Mouse (Mus musculus) liver, adult 2 months (tissue): ENCODE data around the gene Nsmf. TPM values are rescaled to one million over a fixed set of nuclear protein-coding genes. Genes with fewer than 3 reads are reported as not detected.

Experiments
- DNase-seq: peaks from one replicate; pipeline ENCODE4 v3.0.0-alpha.2; 2011; ENCODE audit warnings: low read depth, low spot score; ENCODE audit errors: extremely low read depth
- H3K27ac ChIP-seq: fragments of 200-500 bp; replicated peaks from 2 replicates; pipeline ENCODE4 v1.5.1; 2012; ENCODE audit warnings: low read depth, mild to moderate bottlenecking, control low read depth, inconsistent platforms, low read length; ENCODE audit not compliant: insufficient read depth
- H3K27me3 ChIP-seq: fragments of 200-500 bp; 2 replicates; pipeline ENCODE4 v1.6.1; 2012; ENCODE audit warnings: mild to moderate bottlenecking, moderate library complexity, low read length, inconsistent platforms; ENCODE audit not compliant: control insufficient read depth, insufficient read depth
- H3K36me3 ChIP-seq: fragments of 200-500 bp; 2 replicates; pipeline ENCODE4 v1.6.1; 2012; ENCODE audit warnings: low read length, inconsistent platforms; ENCODE audit not compliant: control insufficient read depth, insufficient read depth
- H3K4me1 ChIP-seq: fragments of 200-500 bp; 2 replicates; pipeline ENCODE4 v1.6.1; 2011; ENCODE audit warnings: low read length; ENCODE audit not compliant: control insufficient read depth, insufficient read depth
- H3K4me3 ChIP-seq: fragments of 200-500 bp; 2 replicates; pipeline ENCODE4 v1.5.1; 2011; ENCODE audit warnings: low read depth, mild to moderate bottlenecking, control low read depth, low read length, moderate library complexity; ENCODE audit not compliant: insufficient read depth
- H3K79me2 ChIP-seq: fragments of 200-500 bp; 2 replicates; pipeline ENCODE4 v1.6.1; 2012; ENCODE audit warnings: inconsistent platforms, mild to moderate bottlenecking, low read length, moderate library complexity; ENCODE audit not compliant: control insufficient read depth, insufficient read depth
- H3K9ac ChIP-seq: fragments of 200-500 bp; 2 replicates; pipeline ENCODE4 v1.6.1; 2012; ENCODE audit warnings: low read depth, mild to moderate bottlenecking, control low read depth, inconsistent platforms, low read length
- CTCF ChIP-seq: fragments of 200-500 bp; IDR thresholded peaks from 2 replicates; pipeline ENCODE4 v1.5.1; 2011; ENCODE audit warnings: low read depth, low read length, control low read depth
- POLR2A ChIP-seq: fragments of 200-500 bp; IDR thresholded peaks from 2 replicates; pipeline ENCODE4 v1.6.1; 2011; ENCODE audit warnings: low read length, control low read depth; ENCODE audit not compliant: insufficient read depth; ENCODE audit errors: extremely low read depth
- whole genome bisulfite sequencing: fragments of 180-500 bp; shearing (Covaris S2); methylation state at CpG from one replicate; pipeline ENCODE4 v1.1.7; 2018; 5-methylcytosine and 5-hydroxymethylcytosine counted together
- polyA plus RNA-seq: library from polyadenylated mRNA; depleted of rRNA; stranded (reverse); fragments of >200 nt; gene quantifications from 2 replicates; pipeline ENCODE4 v1.2.3, GENCODE M21; 2012
- total RNA-seq: library from RNA; depleted of rRNA; stranded (reverse); fragments of >200 nt; gene quantifications from 2 replicates; pipeline ENCODE4 v1.2.3, GENCODE M21; 2014

Gene Nsmf
- total and polyA plus RNA-seq, 2 experiments, result 76.2 to 219 TPM

GRCm38 (mm10) chr2:25058926-25059325, 4.8 kb downstream of the Nsmf start:
- 93% methylated on average over 7 of the region's 7 CpGs for WGBS
- no peak for TF ChIP-seq POLR2A
- no peak for TF ChIP-seq CTCF
- Histone ChIP-seq H3K36me3 (peaks cover 4% of the 10 kb centered on the region; the same call in 1 of the 2 replicates), H3K27me3 (no peaks in the 10 kb centered on the region), H3K4me1 (peaks cover 5% of the 10 kb centered on the region), H3K9ac (no peak overlapping the region), H3K79me2 (peaks cover 4% of the 10 kb centered on the region; the same call in 1 of the 2 replicates), H3K4me3 (no peak overlapping the region), H3K27ac (no peak overlapping the region)
- DNase-seq, result no peak

GRCm38 (mm10) chr2:25063523-25063922, 9.4 kb downstream of the Nsmf start:
- H3K9ac ChIP-seq, result no peak overlapping the region
- no peaks in the 10 kb centered on the region for H3K79me2 ChIP-seq
- 68% methylated on average over 5 of the region's 5 CpGs for WGBS
- H3K4me1 ChIP-seq, result no peaks in the 10 kb centered on the region
- H3K4me3 ChIP-seq, result no peak overlapping the region
- no peak overlapping the region for H3K27ac ChIP-seq
- no peak for TF ChIP-seq CTCF
- no peak for TF ChIP-seq POLR2A
- H3K27me3 ChIP-seq, result no peaks in the 10 kb centered on the region
- peaks cover 4% of the 10 kb centered on the region; the same call in 1 of the 2 replicates for H3K36me3 ChIP-seq
- peak; percentile 62 for DNase-seq

- H3K27me3 ChIP-seq, result no peaks in the 10 kb centered on the region
- H3K9ac ChIP-seq, result no peak overlapping the region
- no peaks in the 10 kb centered on the region for H3K79me2 ChIP-seq
- no peak overlapping the region for H3K27ac ChIP-seq
- no peak for DNase-seq
- 74% methylated on average over 1 of the region's 1 CpGs for WGBS
- no peak for TF ChIP-seq POLR2A
- TF ChIP-seq CTCF, result no peak
- H3K4me1 ChIP-seq, result no peaks in the 10 kb centered on the region
- H3K4me3 ChIP-seq, result no peak overlapping the region
- H3K36me3 ChIP-seq, result peaks cover 4% of the 10 kb centered on the region; the same call in 1 of the 2 replicates
These were observed 10.1 kb downstream of the Nsmf start for GRCm38 (mm10) chr2:25064285-25064684.

- Histone ChIP-seq H3K36me3 (peaks cover 2% of the 10 kb centered on the region; the same call in 1 of the 2 replicates), H3K4me3 (no peak overlapping the region), H3K79me2 (no peaks in the 10 kb centered on the region), H3K9ac (no peak overlapping the region), H3K27me3 (no peaks in the 10 kb centered on the region), H3K4me1 (0 out of 2 replicates have a peak, but pooled peaks cover 1% of the 10 kb centered on the region), H3K27ac (no peak overlapping the region)
- TF ChIP-seq POLR2A (no peak), CTCF (no peak)
- DNase-seq, result no peak
These were observed 11.4 kb downstream of the Nsmf start for GRCm38 (mm10) chr2:25065537-25065936.

GRCm38 (mm10) chr2:25066552-25066951, 12.4 kb downstream of the Nsmf start:
- H3K79me2 ChIP-seq, result no peaks in the 10 kb centered on the region
- no peaks in the 10 kb centered on the region for H3K27me3 ChIP-seq
- DNase-seq, result no peak
- 96% methylated on average over 4 of the region's 4 CpGs for WGBS
- H3K36me3 ChIP-seq, result peaks cover 3% of the 10 kb centered on the region
- no peak overlapping the region for H3K4me3 ChIP-seq
- H3K27ac ChIP-seq, result no peak overlapping the region
- 0 out of 2 replicates have a peak, but pooled peaks cover 1% of the 10 kb centered on the region for H3K4me1 ChIP-seq
- TF ChIP-seq POLR2A (no peak), CTCF (no peak)
- no peak overlapping the region for H3K9ac ChIP-seq

- Histone ChIP-seq H3K9ac (no peak overlapping the region), H3K4me3 (no peak overlapping the region), H3K36me3 (peaks cover 4% of the 10 kb centered on the region), H3K27ac (0 out of 2 replicates have a peak overlapping the region, but pooled peaks have one; percentile 13), H3K4me1 (0 out of 2 replicates have a peak, but pooled peaks cover 1% of the 10 kb centered on the region), H3K27me3 (no peaks in the 10 kb centered on the region), H3K79me2 (peaks cover 4% of the 10 kb centered on the region; the same call in 1 of the 2 replicates)
- TF ChIP-seq CTCF, result no peak
- no peak for TF ChIP-seq POLR2A
- peak; percentile 77 for DNase-seq
- WGBS, result 21% methylated on average over 4 of the region's 4 CpGs
These were observed 15.4 kb downstream of the Nsmf start for GRCm38 (mm10) chr2:25069537-25069936.
